Comparison of ENCODE assay signal across 13 mouse cellular contexts in genomic region chr1:120168016-120168415, GRCm38 (mm10).
"Had no signal": no experiment of that assay in that cellular context is flagged by ENCODE, and none has a peak within 500 bp of the region (broad histone marks: within the 10 kb centered on the region; RNA-seq: fewer than 3 reads in every experiment).

No protein-coding gene starts in this region.

- H3K4me3 ChIP-seq: limb, embryonic 12.5 days; liver, embryonic 13.5 days; midbrain, embryonic 13.5 days; neural tube, embryonic 15.5 days; stomach, embryonic 15.5 days had no signal

- H3K36me3 ChIP-seq: limb, embryonic 12.5 days; liver, embryonic 13.5 days; midbrain, embryonic 13.5 days; neural tube, embryonic 15.5 days; stomach, embryonic 15.5 days had no signal

- H3K27me3 ChIP-seq: limb, embryonic 12.5 days; liver, embryonic 13.5 days; midbrain, embryonic 13.5 days; neural tube, embryonic 15.5 days; stomach, embryonic 15.5 days had no signal

- H3K27ac ChIP-seq: kidney, postnatal 0 days; limb, embryonic 12.5 days; liver, embryonic 13.5 days; midbrain, embryonic 13.5 days; neural tube, embryonic 15.5 days; stomach, embryonic 15.5 days had no signal

- DNase-seq: kidney, adult 11 months; kidney, adult 9 months; kidney, postnatal 36 days; liver; liver, embryonic 13.5 days; liver, postnatal 0 days; thymus, adult 2 months; thymus, postnatal 25 days had no signal

- H3K9ac ChIP-seq: limb, embryonic 12.5 days; liver, embryonic 13.5 days; liver, postnatal 0 days; midbrain, embryonic 13.5 days; neural tube, embryonic 15.5 days; stomach, embryonic 15.5 days had no signal

- H3K4me2 ChIP-seq: limb, embryonic 12.5 days; liver, embryonic 13.5 days; midbrain, embryonic 13.5 days; neural tube, embryonic 15.5 days; stomach, embryonic 15.5 days had no signal

- H3K9me3 ChIP-seq: limb, embryonic 12.5 days; liver, embryonic 13.5 days; midbrain, embryonic 13.5 days; neural tube, embryonic 15.5 days; stomach, embryonic 15.5 days had no signal

- ATAC-seq: liver, postnatal 0 days; midbrain, embryonic 13.5 days had no signal

- H3K4me1 ChIP-seq: limb, embryonic 12.5 days; liver, embryonic 13.5 days; midbrain, embryonic 13.5 days; neural tube, embryonic 15.5 days; stomach, embryonic 15.5 days had no signal
